Mouse (Mus musculus) cortical plate, adult 2 months (tissue): Measurements from ENCODE around the gene Spata7.

Experiments
- CTCF ChIP-seq: fragments of 200-500 bp; IDR thresholded peaks from 2 replicates; pipeline ENCODE4 v1.5.1; 2011; ENCODE audit warnings: mild to moderate bottlenecking, control low read depth, low read length; ENCODE audit not compliant: insufficient read depth; ENCODE audit errors: extremely low read depth
- POLR2A ChIP-seq: fragments of 200-500 bp; IDR thresholded peaks from 2 replicates; pipeline ENCODE4 v1.6.1; 2011; ENCODE audit warnings: mild to moderate bottlenecking, low read length, control low read depth; ENCODE audit not compliant: insufficient read depth; ENCODE audit errors: extremely low read depth

GRCm38 (mm10) chr12:98644852-98645251 lies 16.9 kb downstream of the Spata7 start:
- TF ChIP-seq CTCF (no peak), POLR2A (no peak)
